Mouse (Mus musculus): Measurements from ENCODE around the gene Cldn10.

DNA sequence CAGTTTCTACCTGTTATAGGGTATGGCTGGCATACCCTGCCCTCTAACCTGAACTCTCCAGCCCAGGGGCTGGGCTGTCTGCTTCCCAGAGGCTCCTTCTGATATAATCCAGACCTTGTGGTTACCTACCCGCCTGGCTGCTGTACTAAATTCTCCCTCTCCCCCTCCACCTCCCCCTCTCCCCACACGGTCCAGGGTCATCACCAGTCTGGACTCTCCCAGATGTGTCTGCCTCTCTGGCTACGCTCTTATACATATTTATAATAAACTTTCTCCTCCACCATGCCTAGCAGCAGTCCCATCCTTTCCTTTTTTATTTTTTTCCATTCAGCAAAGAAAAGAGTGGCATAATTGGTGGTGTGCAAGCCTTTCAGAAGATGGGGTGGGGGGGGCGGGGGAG, 38.0 kb upstream of the Cldn10 start:
- TF ChIP-seq POLR2A (IDR thresholded peaks at IDR 0.05; ENCODE audit: low read depth, low read length) (no peak), CTCF (IDR thresholded peaks at IDR 0.05; ENCODE audit: extremely low read depth, insufficient read length, insufficient replicate concordance, low read depth, low read length) (no peak)
